Comparison of ENCODE assay signal across 8 mouse cellular contexts in the genomic region with DNA sequence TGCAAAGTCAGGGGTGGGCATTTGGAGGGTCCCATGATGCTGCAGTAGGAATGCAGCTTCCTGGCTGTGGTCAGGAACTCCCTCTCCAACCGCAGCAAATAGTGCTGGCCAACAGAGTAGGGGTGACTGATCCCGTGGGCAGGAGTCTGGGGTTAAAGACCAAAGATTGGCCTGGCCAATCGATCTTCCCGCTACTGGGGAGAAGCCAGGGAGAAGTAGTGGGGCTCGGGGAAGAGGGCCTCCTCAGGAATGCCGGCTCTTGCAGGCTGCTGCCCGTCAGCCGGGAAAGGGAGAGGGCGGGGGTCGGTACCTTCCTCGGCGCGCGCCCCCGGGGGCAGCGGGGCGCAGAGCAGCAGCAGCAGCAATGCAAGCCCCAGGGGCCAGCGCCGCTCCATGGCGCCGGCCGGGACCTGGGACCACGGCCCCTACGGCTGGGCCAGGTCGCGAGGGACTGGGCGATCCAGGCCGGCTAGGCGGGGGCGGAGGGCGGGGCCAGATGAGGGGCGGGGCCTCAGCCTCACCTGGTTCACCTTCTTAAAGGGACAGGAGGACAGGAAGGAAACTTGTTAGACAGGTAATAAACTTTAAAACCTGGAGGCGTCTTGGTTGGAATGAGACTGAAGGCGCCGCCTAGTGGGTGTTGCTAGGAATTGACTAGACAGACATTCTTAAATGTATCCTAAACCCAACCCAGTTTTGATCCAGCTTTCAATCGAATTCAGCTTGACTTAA. TPM values are rescaled to one million over a fixed set of nuclear protein-coding genes. Genes with fewer than 3 reads are reported as not detected.
DNase-seq lines count a peak whose midpoint lies in the region; ATAC-seq and TF ChIP-seq lines count a peak whose summit lies in the region.

A gene (minus strand): TSS at position 453 of the 732 bp plus-strand sequence.

- H3K27me3 ChIP-seq in C2C12 (ENCODE audit: control insufficient read depth, insufficient read depth, insufficient read length) (no peaks in the 10 kb centered on the region), ES-Bruce4 (ENCODE audit: control insufficient read depth, insufficient read depth, low read length, poor library complexity, severe bottlenecking) (no peaks in the 10 kb centered on the region)
- H3K27me3 ChIP-seq in cerebellum, adult 2 months (ENCODE audit: control insufficient read depth, insufficient read depth, low read length) = no peaks in the 10 kb centered on the region
- peaks cover 14% of the 10 kb centered on the region for H3K27me3 ChIP-seq in neural tube, embryonic 13.5 days

- no peak within 1 kb of the TSS for H3K4me3 ChIP-seq in C2C12 (ENCODE audit: insufficient read depth, poor library complexity, severe bottlenecking)
- H3K4me3 ChIP-seq in ES-Bruce4 (ENCODE audit: low read depth, low read length) = peak within 1 kb of the TSS; percentile 64
- peak within 1 kb of the TSS; percentile 46 for H3K4me3 ChIP-seq in cerebellum, adult 2 months (replicated peaks; ENCODE audit: insufficient read depth, low read depth, low read length)
- H3K4me3 ChIP-seq in neural tube, embryonic 13.5 days = peak within 1 kb of the TSS; percentile 50

- H3K27ac ChIP-seq in ES-Bruce4 (ENCODE audit: insufficient read depth, low read length) = no peak within 1 kb of the TSS
- H3K27ac ChIP-seq in cerebellum, adult 2 months (ENCODE audit: insufficient read depth, low read length) = no peak within 1 kb of the TSS
- H3K27ac ChIP-seq in neural tube, embryonic 13.5 days (replicated peaks) = no peak within 1 kb of the TSS

- no peak for TF ChIP-seq POLR2A in ES-Bruce4 (IDR thresholded peaks at IDR 0.05; ENCODE audit: insufficient read depth, low read length)
- TF ChIP-seq POLR2A in cerebellum, adult 2 months (IDR thresholded peaks at IDR 0.05; ENCODE audit: borderline replicate concordance, insufficient read depth, low read length) = no peak

- no peaks in the 10 kb centered on the region for H3K79me3 ChIP-seq in C2C12 (ENCODE audit: low read depth)

- TF ChIP-seq CTCF in C2C12 (IDR thresholded peaks at IDR 0.05; ENCODE audit: control insufficient read depth, insufficient read depth, insufficient read length) (no peak), ES-Bruce4 (IDR thresholded peaks at IDR 0.05; ENCODE audit: low read depth, low read length) (no peak)
- peak; percentile 51; the same call in 1 of the 2 replicates for TF ChIP-seq CTCF in cerebellum, adult 2 months (IDR thresholded peaks at IDR 0.05; ENCODE audit: borderline replicate concordance, insufficient read depth, low read depth, low read length)

- no peaks in the 10 kb centered on the region for H3K4me1 ChIP-seq in ES-Bruce4 (ENCODE audit: control insufficient read depth, insufficient read depth, low read length)
- H3K4me1 ChIP-seq in cerebellum, adult 2 months (ENCODE audit: control insufficient read depth, insufficient read depth, low read length) = peaks cover 4% of the 10 kb centered on the region
- H3K4me1 ChIP-seq in neural tube, embryonic 13.5 days (replicated peaks) = peaks cover 28% of the 10 kb centered on the region

- under 1% methylated on average over 32 of the region's 36 CpGs for WGBS in cerebellum, adult 2 months
- under 1% methylated on average over 36 of the region's 36 CpGs for WGBS in neural tube, embryonic 13.5 days

- H3K9me3 ChIP-seq in ES-Bruce4 (replicated peaks; ENCODE audit: control insufficient read depth, insufficient read depth, low read length, poor library complexity, severe bottlenecking) = no peaks in the 10 kb centered on the region
- no peaks in the 10 kb centered on the region for H3K9me3 ChIP-seq in neural tube, embryonic 13.5 days

- H3K79me2 ChIP-seq in C2C12 (ENCODE audit: control insufficient read depth, insufficient read depth) = no peaks in the 10 kb centered on the region

- ATAC-seq in neural tube, embryonic 13.5 days (ENCODE audit: low read depth) = peak; percentile 68

- H3K9ac ChIP-seq in ES-Bruce4 (ENCODE audit: low read depth, poor library complexity, severe bottlenecking) = peak within 1 kb of the TSS; percentile 65
- peak within 1 kb of the TSS; percentile 65 for H3K9ac ChIP-seq in neural tube, embryonic 13.5 days

- H3K36me3 ChIP-seq in C2C12 (ENCODE audit: control insufficient read depth, insufficient read depth) = no peaks in the 10 kb centered on the region
- no peaks in the 10 kb centered on the region for H3K36me3 ChIP-seq in ES-Bruce4 (ENCODE audit: control insufficient read depth, insufficient read depth, low read length, poor library complexity, severe bottlenecking)
- H3K36me3 ChIP-seq in neural tube, embryonic 13.5 days = no peaks in the 10 kb centered on the region

- H3ac ChIP-seq in C2C12 (ENCODE audit: control insufficient read depth, insufficient read length, low read depth) = peak within 1 kb of the TSS; percentile 56

- DNase-seq in cerebellum, adult 2 months = peak; percentile 58 to 72
- peak; percentile 63 for DNase-seq in forelimb bud, embryonic 11.5 days (ENCODE audit: low read depth, low spot score)
- peak; percentile 81 for DNase-seq in kidney, adult 11 months
- peak; percentile 82 to 85 for DNase-seq in lung, adult 18-20 months
- DNase-seq in frontal cortex, postnatal 25 days (ENCODE audit: low spot score in 2 of 2) = no peak

- no peak for TF ChIP-seq EP300 in ES-Bruce4 (IDR thresholded peaks at IDR 0.05; ENCODE audit: insufficient read depth, low read depth, low read length)

- H3K4me2 ChIP-seq in neural tube, embryonic 13.5 days = peak within 1 kb of the TSS; percentile 94

TF ChIP-seq in C2C12, 6 proteins besides CTCF, POLR2A, EP300 and RAD21:
- TF ChIP-seq CEBPB (IDR thresholded peaks at IDR 0.05; ENCODE audit: low read depth) (no peak), USF1 (IDR thresholded peaks at IDR 0.05; ENCODE audit: low read depth) (no peak), FOSL1 (IDR thresholded peaks at IDR 0.05; ENCODE audit: insufficient read depth, low read length, poor library complexity, severe bottlenecking) (no peak), MYOG (IDR thresholded peaks at IDR 0.05; ENCODE audit: control insufficient read depth, extremely low read depth, insufficient read length) (no peak), MAX (IDR thresholded peaks at IDR 0.05) (no peak), MYOD1 (IDR thresholded peaks at IDR 0.05; ENCODE audit: control insufficient read depth, insufficient read length, low read depth) (no peak)

RNA-seq across cellular contexts. Expression of the gene that starts here (rescaled TPM):
- 8.4 TPM for polyA plus RNA-seq in C2C12 (2012; fragmentation: generic; extraction: Trizol)
- 19.3 and 20.6 TPM in 2 replicates for polyA plus RNA-seq in ES-Bruce4 (2011; ENCODE audit: insufficient read depth, insufficient read length, low read depth, missing spikeins)
- polyA plus RNA-seq in cerebellum, adult 2 months (2012; rRNA removed) = 0.43 and 0.46 TPM in 2 replicates
- 0.24 and 0.61 TPM in 2 replicates for polyA plus RNA-seq in neural tube, embryonic 13.5 days (2015; fragmentation: Nextera tagmentation; extraction: Ambion mirVana)

Comparison
In these comparisons a context has a peak if more than half of its experiments do, and no peak if none do; other contexts are left out.
1. Peak in DNase-seq and H3K4me3 ChIP-seq in cerebellum, adult 2 months; RNA of the gene not detected or under 1 TPM.
2. Peak in ATAC-seq, H3K4me3 ChIP-seq, H3K9ac ChIP-seq and H3K4me2 ChIP-seq in neural tube, embryonic 13.5 days; RNA of the gene not detected or under 1 TPM.
3. DNase-seq: peak in forelimb bud, embryonic 11.5 days (single experiment), kidney, adult 11 months (single experiment) and lung, adult 18-20 months (2 of 2); none in frontal cortex, postnatal 25 days (0 of 2).